Mouse (Mus musculus): ENCODE results near the gene Faf1. TPM values are rescaled to one million over a fixed set of nuclear protein-coding genes. Genes with fewer than 3 reads are reported as not detected.

Faf1 gene
- polyA plus RNA-seq, 1 experiment from 2014 or later: 22.6 TPM

DNA sequence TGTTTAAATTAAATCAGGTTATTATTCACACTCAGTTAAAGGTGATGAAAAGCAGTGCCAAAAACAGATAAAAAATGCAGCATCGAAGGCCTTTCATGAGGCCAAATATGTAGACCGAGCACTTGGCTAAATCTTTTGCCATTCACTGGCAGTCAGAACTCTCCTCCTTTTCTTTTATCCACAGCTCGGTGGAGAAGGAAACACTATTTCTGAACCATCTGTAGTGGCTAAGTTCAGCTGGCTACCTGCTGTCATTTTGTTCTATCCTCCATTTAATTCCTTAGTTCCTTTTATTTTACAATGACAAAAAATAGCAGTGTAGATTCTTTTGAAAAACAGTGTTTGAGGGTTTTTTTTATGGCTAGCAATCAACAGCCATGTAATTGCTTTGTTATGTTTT, 186.6 kb downstream of the Faf1 start:
- ATAC-seq (replicated peaks; ENCODE audit: low FRiP score, low read depth) (no peak), DNase-seq (ENCODE audit: low spot score) (no peak)
- H3K4me3 ChIP-seq (replicated peaks; ENCODE audit: low read depth, low read length): no peak overlapping the region
- no peak overlapping the region for H3K9ac ChIP-seq (ENCODE audit: low read depth, low read length)
- no peaks in the 10 kb centered on the region for H3K36me3 ChIP-seq (ENCODE audit: insufficient read depth, low read length)
- WGBS: 72% methylated on average over 3 of the region's 3 CpGs
- H3K4me2 ChIP-seq (ENCODE audit: low read length): no peak overlapping the region
- H3K9me3 ChIP-seq (replicated peaks; ENCODE audit: low read length): no peaks in the 10 kb centered on the region
- no peak overlapping the region for H3K27ac ChIP-seq
- no peaks in the 10 kb centered on the region for H3K4me1 ChIP-seq (replicated peaks; ENCODE audit: insufficient read depth, low read length)
- TF ChIP-seq CTCF (IDR thresholded peaks at IDR 0.05; ENCODE audit: low read depth): no peak
- no peaks in the 10 kb centered on the region for H3K27me3 ChIP-seq (ENCODE audit: insufficient read depth, low read length)

DNA sequence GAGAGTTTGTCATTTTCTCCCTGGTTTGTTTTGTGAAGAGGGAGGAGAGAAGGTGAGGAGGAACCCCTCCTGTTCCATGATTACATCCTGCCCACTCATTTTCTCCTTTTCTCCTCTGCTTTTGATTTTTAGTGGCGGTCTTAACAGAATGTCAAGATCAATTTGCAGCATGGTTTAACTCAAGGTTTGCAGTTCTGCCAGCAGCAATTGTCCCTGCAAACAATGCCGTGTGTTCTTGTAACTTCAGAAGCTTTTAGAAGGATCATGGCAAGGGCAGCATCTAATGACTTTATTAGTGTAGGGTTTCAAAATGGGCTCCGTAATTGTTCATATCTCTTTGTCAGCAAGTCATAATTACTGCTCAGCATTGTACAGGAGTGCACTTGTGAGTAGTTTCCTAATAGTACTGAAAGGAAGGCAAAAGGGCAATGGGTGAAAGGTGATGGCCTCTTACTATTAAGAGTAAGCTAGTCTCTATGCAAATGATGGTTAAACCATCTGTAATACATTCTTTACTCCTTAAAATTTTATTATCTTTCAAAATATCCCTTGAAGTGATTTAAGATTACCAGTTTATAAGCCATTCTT, 192.6 kb downstream of the Faf1 start:
- Histone ChIP-seq H3K36me3 (ENCODE audit: insufficient read depth, low read length) (0 out of 2 replicates have a peak, but pooled peaks cover 4% of the 10 kb centered on the region), H3K4me1 (replicated peaks; ENCODE audit: insufficient read depth, low read length) (no peaks in the 10 kb centered on the region), H3K27me3 (ENCODE audit: insufficient read depth, low read length) (no peaks in the 10 kb centered on the region), H3K9ac (ENCODE audit: low read depth, low read length) (no peak overlapping the region), H3K4me2 (ENCODE audit: low read length) (no peak overlapping the region), H3K9me3 (replicated peaks; ENCODE audit: low read length) (no peaks in the 10 kb centered on the region), H3K4me3 (replicated peaks; ENCODE audit: low read depth, low read length) (no peak overlapping the region), H3K27ac (no peak overlapping the region)
- TF ChIP-seq CTCF (IDR thresholded peaks at IDR 0.05; ENCODE audit: low read depth): no peak
- 48% methylated on average over 3 of the region's 3 CpGs for WGBS
- ATAC-seq (replicated peaks; ENCODE audit: low FRiP score, low read depth) (no peak), DNase-seq (ENCODE audit: low spot score) (no peak)

GRCm38 (mm10) chr4:109884333-109884732, 207.9 kb downstream of the Faf1 start:
- Histone ChIP-seq H3K27ac (no peak overlapping the region), H3K36me3 (ENCODE audit: insufficient read depth, low read length) (no peaks in the 10 kb centered on the region), H3K4me2 (ENCODE audit: low read length) (no peak overlapping the region), H3K4me1 (replicated peaks; ENCODE audit: insufficient read depth, low read length) (no peaks in the 10 kb centered on the region), H3K9ac (ENCODE audit: low read depth, low read length) (no peak overlapping the region), H3K4me3 (replicated peaks; ENCODE audit: low read depth, low read length) (no peak overlapping the region), H3K27me3 (ENCODE audit: insufficient read depth, low read length) (no peaks in the 10 kb centered on the region), H3K9me3 (replicated peaks; ENCODE audit: low read length) (no peaks in the 10 kb centered on the region)
- no peak for DNase-seq (ENCODE audit: low spot score)
- TF ChIP-seq CTCF (IDR thresholded peaks at IDR 0.05; ENCODE audit: low read depth): no peak
- 65% methylated on average over 4 of the region's 4 CpGs for WGBS
- no peak for ATAC-seq (replicated peaks; ENCODE audit: low FRiP score, low read depth)

DNA sequence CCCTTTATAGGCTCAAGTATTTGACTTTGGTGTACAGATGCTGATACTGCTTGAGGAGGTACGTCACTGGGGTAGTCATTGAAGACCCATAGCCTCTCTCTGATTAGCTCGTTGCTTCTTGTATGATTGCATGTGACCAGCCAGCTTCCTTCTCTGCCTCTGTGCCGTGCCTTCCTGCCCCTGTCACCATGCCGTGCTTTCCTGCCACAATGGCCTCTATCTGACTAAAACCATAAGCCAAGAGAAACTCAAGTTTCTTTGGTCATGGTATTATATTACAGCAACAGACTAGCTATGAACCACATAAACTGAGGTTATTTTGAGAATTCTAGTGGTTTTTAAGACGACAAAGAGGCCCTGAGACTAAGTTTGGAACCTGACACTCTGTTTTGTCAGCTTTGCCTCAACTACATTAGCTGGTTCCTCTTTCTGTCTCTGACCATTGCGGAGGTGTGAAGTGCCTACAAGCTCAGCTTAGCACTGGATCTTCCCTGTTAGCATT, 211.5 kb downstream of the Faf1 start:
- TF ChIP-seq CTCF (IDR thresholded peaks at IDR 0.05; ENCODE audit: low read depth): no peak
- DNase-seq (ENCODE audit: low spot score): no peak
- H3K36me3 ChIP-seq (ENCODE audit: insufficient read depth, low read length): 0 out of 2 replicates have a peak, but pooled peaks cover 4% of the 10 kb centered on the region
- H3K4me3 ChIP-seq (replicated peaks; ENCODE audit: low read depth, low read length): no peak overlapping the region
- H3K27me3 ChIP-seq (ENCODE audit: insufficient read depth, low read length): no peaks in the 10 kb centered on the region
- H3K9me3 ChIP-seq (replicated peaks; ENCODE audit: low read length): no peaks in the 10 kb centered on the region; the same call in 1 of the 2 replicates
- no peaks in the 10 kb centered on the region for H3K4me1 ChIP-seq (replicated peaks; ENCODE audit: insufficient read depth, low read length)
- no peak overlapping the region for H3K9ac ChIP-seq (ENCODE audit: low read depth, low read length)
- no peak for ATAC-seq (replicated peaks; ENCODE audit: low FRiP score, low read depth)
- WGBS: 84% methylated on average over 6 of the region's 6 CpGs
- H3K27ac ChIP-seq: no peak overlapping the region
- H3K4me2 ChIP-seq (ENCODE audit: low read length): no peak overlapping the region

- no peak overlapping the region for H3K4me2 ChIP-seq (ENCODE audit: low read length)
- no peaks in the 10 kb centered on the region for H3K4me1 ChIP-seq (replicated peaks; ENCODE audit: insufficient read depth, low read length)
- no peak overlapping the region for H3K9ac ChIP-seq (ENCODE audit: low read depth, low read length)
- TF ChIP-seq CTCF (IDR thresholded peaks at IDR 0.05; ENCODE audit: low read depth): no peak
- no peaks in the 10 kb centered on the region for H3K9me3 ChIP-seq (replicated peaks; ENCODE audit: low read length)
- H3K4me3 ChIP-seq (replicated peaks; ENCODE audit: low read depth, low read length): no peak overlapping the region
- WGBS: 92% methylated on average over 6 of the region's 6 CpGs
- DNase-seq (ENCODE audit: low spot score) (no peak), ATAC-seq (replicated peaks; ENCODE audit: low FRiP score, low read depth) (no peak)
- no peaks in the 10 kb centered on the region for H3K36me3 ChIP-seq (ENCODE audit: insufficient read depth, low read length)
- H3K27ac ChIP-seq: no peak overlapping the region
- H3K27me3 ChIP-seq (ENCODE audit: insufficient read depth, low read length): no peaks in the 10 kb centered on the region
These were observed 221.6 kb downstream of the Faf1 start for GRCm38 (mm10) chr4:109897810-109898566.

- no peak overlapping the region for H3K9ac ChIP-seq (ENCODE audit: low read depth, low read length)
- H3K4me2 ChIP-seq (ENCODE audit: low read length): no peak overlapping the region
- no peaks in the 10 kb centered on the region for H3K36me3 ChIP-seq (ENCODE audit: insufficient read depth, low read length)
- H3K27ac ChIP-seq: no peak overlapping the region
- H3K9me3 ChIP-seq (replicated peaks; ENCODE audit: low read length): no peaks in the 10 kb centered on the region
- no peak for TF ChIP-seq CTCF (IDR thresholded peaks at IDR 0.05; ENCODE audit: low read depth)
- WGBS: 80% methylated on average over 2 of the region's 2 CpGs
- H3K4me3 ChIP-seq (replicated peaks; ENCODE audit: low read depth, low read length): no peak overlapping the region
- H3K27me3 ChIP-seq (ENCODE audit: insufficient read depth, low read length): no peaks in the 10 kb centered on the region
- no peaks in the 10 kb centered on the region for H3K4me1 ChIP-seq (replicated peaks; ENCODE audit: insufficient read depth, low read length)
- DNase-seq (ENCODE audit: low spot score) (no peak), ATAC-seq (replicated peaks; ENCODE audit: low FRiP score, low read depth) (no peak)
These were observed 224.7 kb downstream of the Faf1 start for GRCm38 (mm10) chr4:109901076-109901475.
